Comparison of ENCODE assay signal across 13 mouse cellular contexts in genomic region chr4:148376439-148376838, GRCm38 (mm10).
DNase-seq lines count a peak whose midpoint lies in the region; ATAC-seq and TF ChIP-seq lines count a peak whose summit lies in the region.
"Had no signal": no experiment of that assay in that cellular context is flagged by ENCODE, and none has a peak within 500 bp of the region (broad histone marks: within the 10 kb centered on the region; RNA-seq: fewer than 3 reads in every experiment).

No protein-coding gene starts in this region.

- DNase-seq in heart, adult 11 months: peak; percentile 96
- DNase-seq in ovary, adult 18-20 months (ENCODE audit: low spot score): peak; percentile 50
- DNase-seq in ovary, postnatal 10 days (ENCODE audit: low spot score): no peak
- DNase-seq in embryonic facial prominence, embryonic 11.5 days (ENCODE audit: low spot score): peak; percentile 22
- DNase-seq in kidney, adult 18-20 months: no peak
- DNase-seq: kidney, adult 9 months; layer of hippocampus, postnatal 36 days; lung, postnatal 36 days; right cerebral cortex, postnatal 4 days had no signal

- no peak overlapping the region for H3K4me3 ChIP-seq in heart, embryonic 12.5 days
- H3K4me3 ChIP-seq in embryonic facial prominence, embryonic 11.5 days (ENCODE audit: low read depth, low read length): no peak overlapping the region
- H3K4me3 ChIP-seq in neural tube, embryonic 14.5 days (ENCODE audit: low read depth, low read length): no peak overlapping the region
- H3K4me3 ChIP-seq in intestine, postnatal 0 days (ENCODE audit: low read depth, low read length): no peak overlapping the region
- H3K4me3 ChIP-seq: heart, embryonic 13.5 days had no signal

- 24% methylated on average over 3 of the region's 3 CpGs for WGBS in heart, embryonic 12.5 days
- 19% methylated on average over 3 of the region's 3 CpGs for WGBS in embryonic facial prominence, embryonic 11.5 days
- 10% methylated on average over 3 of the region's 3 CpGs for WGBS in neural tube, embryonic 14.5 days
- WGBS in intestine, postnatal 0 days: 16% methylated on average over 3 of the region's 3 CpGs

- no peak overlapping the region for H3K27ac ChIP-seq in heart, embryonic 12.5 days (ENCODE audit: poor library complexity, severe bottlenecking)
- H3K27ac ChIP-seq in embryonic facial prominence, embryonic 11.5 days (replicated peaks; ENCODE audit: low read depth, low read length): no peak overlapping the region
- no peak overlapping the region for H3K27ac ChIP-seq in neural tube, embryonic 14.5 days (ENCODE audit: low read depth, low read length)
- H3K27ac ChIP-seq in intestine, postnatal 0 days (ENCODE audit: low read depth, low read length): no peak overlapping the region
- H3K27ac ChIP-seq: heart, embryonic 13.5 days had no signal

- H3K36me3 ChIP-seq in heart, embryonic 12.5 days: no peaks in the 10 kb centered on the region
- no peaks in the 10 kb centered on the region for H3K36me3 ChIP-seq in embryonic facial prominence, embryonic 11.5 days (replicated peaks; ENCODE audit: control insufficient read depth, insufficient read depth, low read depth, low read length)
- no peaks in the 10 kb centered on the region for H3K36me3 ChIP-seq in neural tube, embryonic 14.5 days (ENCODE audit: control insufficient read depth, insufficient read depth, low read length)
- H3K36me3 ChIP-seq in intestine, postnatal 0 days (ENCODE audit: control insufficient read depth, insufficient read depth): no peaks in the 10 kb centered on the region
- H3K36me3 ChIP-seq: heart, embryonic 13.5 days had no signal

- ATAC-seq in heart, embryonic 12.5 days (ENCODE audit: insufficient number of reproducible peaks, low FRiP score): no peak
- ATAC-seq in embryonic facial prominence, embryonic 11.5 days (replicated peaks; ENCODE audit: insufficient number of reproducible peaks, low FRiP score, low TSS enrichment, low read depth): 0 out of 2 replicates have a peak, but pooled peaks have one; percentile 26
- ATAC-seq in neural tube, embryonic 14.5 days (ENCODE audit: low read depth): peak; percentile 35; the same call in 1 of the 2 replicates
- ATAC-seq in intestine, postnatal 0 days: no peak

- H3K27me3 ChIP-seq in heart, embryonic 12.5 days (replicated peaks): no peaks in the 10 kb centered on the region
- no peaks in the 10 kb centered on the region for H3K27me3 ChIP-seq in embryonic facial prominence, embryonic 11.5 days (ENCODE audit: control insufficient read depth, insufficient read depth, low read length)
- H3K27me3 ChIP-seq in neural tube, embryonic 14.5 days (ENCODE audit: control insufficient read depth, insufficient read depth, low read length): no peaks in the 10 kb centered on the region
- H3K27me3 ChIP-seq in intestine, postnatal 0 days (replicated peaks; ENCODE audit: control insufficient read depth, insufficient read depth, low read length): no peaks in the 10 kb centered on the region

- no peak overlapping the region for H3K4me2 ChIP-seq in heart, embryonic 12.5 days
- H3K4me2 ChIP-seq in embryonic facial prominence, embryonic 11.5 days (ENCODE audit: low read depth, low read length): no peak overlapping the region
- H3K4me2 ChIP-seq in neural tube, embryonic 14.5 days (ENCODE audit: low read depth, low read length): no peak overlapping the region
- no peak overlapping the region for H3K4me2 ChIP-seq in intestine, postnatal 0 days (replicated peaks; ENCODE audit: low read depth)
- H3K4me2 ChIP-seq: heart, embryonic 13.5 days had no signal

- H3K4me1 ChIP-seq in heart, embryonic 12.5 days (replicated peaks): peaks cover 11% of the 10 kb centered on the region
- H3K4me1 ChIP-seq in embryonic facial prominence, embryonic 11.5 days (ENCODE audit: control insufficient read depth, insufficient read depth, low read length): no peaks in the 10 kb centered on the region; the same call in 1 of the 2 replicates
- peaks cover 13% of the 10 kb centered on the region; the same call in 1 of the 2 replicates for H3K4me1 ChIP-seq in neural tube, embryonic 14.5 days (ENCODE audit: control insufficient read depth, insufficient read depth, low read length)
- no peaks in the 10 kb centered on the region for H3K4me1 ChIP-seq in intestine, postnatal 0 days (replicated peaks; ENCODE audit: control insufficient read depth, insufficient read depth, low read length)

- 0 out of 2 replicates have a peak, but pooled peaks cover 2% of the 10 kb centered on the region for H3K9me3 ChIP-seq in heart, embryonic 12.5 days (replicated peaks)
- no peaks in the 10 kb centered on the region for H3K9me3 ChIP-seq in embryonic facial prominence, embryonic 11.5 days (replicated peaks; ENCODE audit: control insufficient read depth, low read length)
- no peaks in the 10 kb centered on the region for H3K9me3 ChIP-seq in neural tube, embryonic 14.5 days (ENCODE audit: control insufficient read depth, low read length)
- no peaks in the 10 kb centered on the region for H3K9me3 ChIP-seq in intestine, postnatal 0 days (ENCODE audit: control insufficient read depth)
- H3K9me3 ChIP-seq: heart, embryonic 13.5 days had no signal

- TF ChIP-seq CTCF in intestine, postnatal 0 days (IDR thresholded peaks at IDR 0.05; ENCODE audit: low read depth): no peak

- no peak overlapping the region for H3K9ac ChIP-seq in heart, embryonic 12.5 days
- H3K9ac ChIP-seq in embryonic facial prominence, embryonic 11.5 days (replicated peaks; ENCODE audit: low read length): no peak overlapping the region
- no peak overlapping the region for H3K9ac ChIP-seq in neural tube, embryonic 14.5 days (replicated peaks; ENCODE audit: low read depth, low read length)
- no peak overlapping the region for H3K9ac ChIP-seq in intestine, postnatal 0 days (ENCODE audit: low read depth, low read length)
- H3K9ac ChIP-seq: heart, embryonic 13.5 days had no signal

Comparison
In these comparisons a context has a peak if more than half of its experiments do, and no peak if none do; other contexts are left out.
1. DNase-seq: peak in heart, adult 11 months (single experiment), ovary, adult 18-20 months (single experiment) and embryonic facial prominence, embryonic 11.5 days (single experiment); none in ovary, postnatal 10 days (single experiment) and kidney, adult 18-20 months (single experiment).
2. ATAC-seq: peak in embryonic facial prominence, embryonic 11.5 days (single experiment) and neural tube, embryonic 14.5 days (single experiment); none in heart, embryonic 12.5 days (single experiment) and intestine, postnatal 0 days (single experiment).